Mouse (Mus musculus): ENCODE measurements around the gene Nr2f1. TPM values are rescaled to one million over a fixed set of nuclear protein-coding genes. Genes with fewer than 3 reads are reported as not detected.

Nr2f1 gene
- total RNA-seq, 2 experiments from 2014 or later: 108 to 121 TPM

- peak; percentile 93 to 96 for DNase-seq (ENCODE audit: low spot score in 2 of 2)
Observed at GRCm38 (mm10) chr13:78200991-78201870, 1.7 kb upstream of the Nr2f1 start.

- peak; percentile 52 to 64 for DNase-seq (ENCODE audit: low spot score in 2 of 2)
Observed at GRCm38 (mm10) chr13:78200407-78200806, 850 bp upstream of the Nr2f1 start.

GRCm38 (mm10) chr13:78198871-78199641 is 501 bp downstream of the Nr2f1 start:
- peak; percentile 53 to 71 for DNase-seq (ENCODE audit: low spot score in 2 of 2)

- DNase-seq (ENCODE audit: low spot score in 2 of 2): peak in 1 of 2 experiments; percentile 61
Observed at GRCm38 (mm10) chr13:78198391-78198870, 1.1 kb downstream of the Nr2f1 start.

- DNase-seq (ENCODE audit: low spot score in 2 of 2): peak in 1 of 2 experiments; percentile 63
Observed at GRCm38 (mm10) chr13:78197819-78198390, 1.7 kb downstream of the Nr2f1 start.

GRCm38 (mm10) chr13:78197286-78197818 is 2.2 kb downstream of the Nr2f1 start:
- DNase-seq (ENCODE audit: low spot score in 2 of 2): no peak

GRCm38 (mm10) chr13:78196236-78196796 is 3.2 kb downstream of the Nr2f1 start:
- no peak for DNase-seq (ENCODE audit: low spot score in 2 of 2)

GRCm38 (mm10) chr13:78195601-78196115 is 3.9 kb downstream of the Nr2f1 start:
- no peak for DNase-seq (ENCODE audit: low spot score in 2 of 2)

GRCm38 (mm10) chr13:78194850-78195600 is 4.5 kb downstream of the Nr2f1 start:
- DNase-seq (ENCODE audit: low spot score in 2 of 2): peak; percentile 63 to 77

- DNase-seq (ENCODE audit: low spot score in 2 of 2): no peak
Observed at GRCm38 (mm10) chr13:78194135-78194849, 5.3 kb downstream of the Nr2f1 start.

GRCm38 (mm10) chr13:78193211-78193610 is 6.3 kb downstream of the Nr2f1 start:
- peak; percentile 42 to 56 for DNase-seq (ENCODE audit: low spot score in 2 of 2)

GRCm38 (mm10) chr13:78189586-78189985 is 10.0 kb downstream of the Nr2f1 start:
- peak; percentile 25 to 50 for DNase-seq (ENCODE audit: low spot score in 2 of 2)

- peak in 1 of 2 experiments; percentile 3 for DNase-seq (ENCODE audit: low spot score in 2 of 2)
Observed at GRCm38 (mm10) chr13:78187833-78188232, 11.7 kb downstream of the Nr2f1 start.

GRCm38 (mm10) chr13:78186340-78186946 is 13.1 kb downstream of the Nr2f1 start:
- DNase-seq (ENCODE audit: low spot score in 2 of 2): peak; percentile 60 to 62

GRCm38 (mm10) chr13:78184786-78185466 is 14.6 kb downstream of the Nr2f1 start:
- peak; percentile 22 to 50 for DNase-seq (ENCODE audit: low spot score in 2 of 2)

- peak; percentile 30 to 54 for DNase-seq (ENCODE audit: low spot score in 2 of 2)
Observed at GRCm38 (mm10) chr13:78183986-78184385, 15.6 kb downstream of the Nr2f1 start.

GRCm38 (mm10) chr13:78183004-78183403 is 16.6 kb downstream of the Nr2f1 start:
- peak in 1 of 2 experiments; percentile 33 for DNase-seq (ENCODE audit: low spot score in 2 of 2)

GRCm38 (mm10) chr13:78181930-78182558 is 17.5 kb downstream of the Nr2f1 start:
- DNase-seq (ENCODE audit: low spot score in 2 of 2): peak; percentile 45 to 49
